In genomic region chr9:102726811-102727210, GRCm38 (mm10) we compare ENCODE assay signal across 9 mouse cellular contexts. TPM values are rescaled to one million over a fixed set of nuclear protein-coding genes. Genes with fewer than 3 reads are reported as not detected.
A peak's percentile ranks its signal among the peaks of the same experiment; 100 is the strongest.
DNase-seq lines count a peak whose midpoint lies in the region; ATAC-seq and TF ChIP-seq lines count a peak whose summit lies in the region.
"Had no signal": no experiment of that assay in that cellular context is flagged by ENCODE, and none has a peak within 500 bp of the region (broad histone marks: within the 10 kb centered on the region; RNA-seq: fewer than 3 reads in every experiment).

No protein-coding gene starts in this region.

- TF ChIP-seq CTCF in kidney, postnatal 0 days (IDR thresholded peaks at IDR 0.05; ENCODE audit: low read depth): no peak

- no peaks in the 10 kb centered on the region for H3K9me3 ChIP-seq in heart, embryonic 14.5 days (ENCODE audit: control insufficient read depth, low read length)
- no peaks in the 10 kb centered on the region for H3K9me3 ChIP-seq in embryonic facial prominence, embryonic 15.5 days (replicated peaks)
- H3K9me3 ChIP-seq in kidney, postnatal 0 days (replicated peaks; ENCODE audit: low read length): no peaks in the 10 kb centered on the region
- no peaks in the 10 kb centered on the region for H3K9me3 ChIP-seq in neural tube, embryonic 13.5 days

- no peak for DNase-seq in heart, postnatal 36 days
- no peak for DNase-seq in kidney, postnatal 0 days (ENCODE audit: low spot score)
- DNase-seq in thymus, postnatal 10 days (ENCODE audit: low spot score in 2 of 2): no peak
- no peak for DNase-seq in layer of hippocampus, adult 9-11 months
- DNase-seq in spleen, postnatal 36 days (ENCODE audit: low spot score in 2 of 2): no peak

- H3K9ac ChIP-seq in heart, embryonic 14.5 days (ENCODE audit: low read length): peak overlapping the region; percentile 45; the same call in 1 of the 2 replicates
- no peak overlapping the region for H3K9ac ChIP-seq in embryonic facial prominence, embryonic 15.5 days
- H3K9ac ChIP-seq in kidney, postnatal 0 days (ENCODE audit: low read depth, low read length): no peak overlapping the region
- H3K9ac ChIP-seq in neural tube, embryonic 13.5 days: peak overlapping the region; percentile 22

- peak overlapping the region; percentile 63 to 100 for H3K27ac ChIP-seq in heart, embryonic 14.5 days (replicated peaks in 1 of 2; ENCODE audit: control insufficient read depth in 1 of 2, insufficient read depth in 1 of 2, low read depth in 2 of 2, low read length in 2 of 2)
- peak overlapping the region; percentile 77 for H3K27ac ChIP-seq in embryonic facial prominence, embryonic 15.5 days (replicated peaks)
- H3K27ac ChIP-seq in kidney, postnatal 0 days: peak overlapping the region; percentile 84
- peak overlapping the region; percentile 81 for H3K27ac ChIP-seq in neural tube, embryonic 13.5 days (replicated peaks)

- no peak overlapping the region for H3K4me3 ChIP-seq in heart, embryonic 14.5 days (ENCODE audit: control insufficient read depth in 1 of 2, insufficient read depth in 1 of 2, low read depth in 1 of 2, low read length in 2 of 2)
- no peak overlapping the region for H3K4me3 ChIP-seq in embryonic facial prominence, embryonic 15.5 days (replicated peaks)
- H3K4me3 ChIP-seq in kidney, postnatal 0 days (replicated peaks; ENCODE audit: low read depth, low read length): no peak overlapping the region
- H3K4me3 ChIP-seq in neural tube, embryonic 13.5 days: no peak overlapping the region

- peaks cover 53 to 76% of the 10 kb centered on the region in 2 experiments for H3K4me1 ChIP-seq in heart, embryonic 14.5 days (ENCODE audit: control insufficient read depth in 2 of 2, insufficient read depth in 2 of 2, low read length in 2 of 2)
- H3K4me1 ChIP-seq in embryonic facial prominence, embryonic 15.5 days: peaks cover 80% of the 10 kb centered on the region
- peaks cover 63% of the 10 kb centered on the region for H3K4me1 ChIP-seq in kidney, postnatal 0 days (replicated peaks; ENCODE audit: insufficient read depth, low read length)
- peaks cover 73% of the 10 kb centered on the region for H3K4me1 ChIP-seq in neural tube, embryonic 13.5 days (replicated peaks)

- H3K36me3 ChIP-seq in heart, embryonic 14.5 days (ENCODE audit: control insufficient read depth, insufficient read depth, low read length): peaks cover 96% of the 10 kb centered on the region
- peaks cover 85% of the 10 kb centered on the region for H3K36me3 ChIP-seq in embryonic facial prominence, embryonic 15.5 days
- peaks cover 85% of the 10 kb centered on the region for H3K36me3 ChIP-seq in kidney, postnatal 0 days (ENCODE audit: insufficient read depth, low read length)
- peaks cover 100% of the 10 kb centered on the region for H3K36me3 ChIP-seq in neural tube, embryonic 13.5 days

- intact Hi-C loops in heart, postnatal 36 days (cut with DNase I): loop anchor here (1.0 kb wide), 1 partner anchor 52 kb away; no protein-coding TSS in a partner anchor

- ATAC-seq in heart, embryonic 14.5 days (ENCODE audit: insufficient number of reproducible peaks, insufficient read depth, low FRiP score, low read depth): no peak
- ATAC-seq in embryonic facial prominence, embryonic 15.5 days (ENCODE audit: insufficient number of reproducible peaks, low FRiP score, low TSS enrichment, low read depth): no peak
- ATAC-seq in kidney, postnatal 0 days (replicated peaks; ENCODE audit: low FRiP score, low read depth): no peak
- no peak for ATAC-seq in neural tube, embryonic 13.5 days (ENCODE audit: low read depth)

- H3K4me2 ChIP-seq in heart, embryonic 14.5 days (ENCODE audit: low read length): peak overlapping the region; percentile 50
- H3K4me2 ChIP-seq in embryonic facial prominence, embryonic 15.5 days (replicated peaks): peak overlapping the region; percentile 27; the same call in 1 of the 2 replicates
- peak overlapping the region; percentile 39; the same call in 1 of the 2 replicates for H3K4me2 ChIP-seq in kidney, postnatal 0 days (ENCODE audit: low read length)
- H3K4me2 ChIP-seq in neural tube, embryonic 13.5 days: peak overlapping the region; percentile 39

- 51% methylated on average over 3 of the region's 3 CpGs for WGBS in heart, embryonic 14.5 days
- 53% methylated on average over 3 of the region's 3 CpGs for WGBS in embryonic facial prominence, embryonic 15.5 days
- 54% methylated on average over 3 of the region's 3 CpGs for WGBS in kidney, postnatal 0 days
- 56% methylated on average over 3 of the region's 3 CpGs for WGBS in neural tube, embryonic 13.5 days

- no peaks in the 10 kb centered on the region for H3K27me3 ChIP-seq in heart, embryonic 14.5 days (ENCODE audit: control insufficient read depth, insufficient read depth, low read length)
- H3K27me3 ChIP-seq in embryonic facial prominence, embryonic 15.5 days: no peaks in the 10 kb centered on the region
- H3K27me3 ChIP-seq in kidney, postnatal 0 days (ENCODE audit: insufficient read depth, low read length): no peaks in the 10 kb centered on the region
- no peaks in the 10 kb centered on the region for H3K27me3 ChIP-seq in neural tube, embryonic 13.5 days
- H3K27me3 ChIP-seq: Patski had no signal

RNA-seq across cellular contexts. Expression of gene Amotl2, which starts 10.3 kb away (rescaled TPM):
- 33.5 and 36.3 TPM in 2 replicates for polyA plus RNA-seq in heart, embryonic 14.5 days (2014; fragmentation: Nextera tagmentation; extraction: Ambion mirVana)
- total RNA-seq in heart, postnatal 36 days (2021): 10 to 100 TPM; 67.5 to 79.0 TPM
- 53.6 and 53.7 TPM in 2 replicates for polyA plus RNA-seq in embryonic facial prominence, embryonic 15.5 days (2015; fragmentation: Nextera tagmentation; extraction: Ambion mirVana)
- 40.8 and 44.3 TPM in 2 replicates for polyA plus RNA-seq in kidney, postnatal 0 days (2015; fragmentation: Nextera tagmentation; extraction: Ambion mirVana)
- 59.3 and 69.6 TPM in 2 replicates for polyA plus RNA-seq in neural tube, embryonic 13.5 days (2015; fragmentation: Nextera tagmentation; extraction: Ambion mirVana)

Comparison
In these comparisons a context has a peak if more than half of its experiments do, and no peak if none do; other contexts are left out.
1. H3K9ac ChIP-seq: peak in heart, embryonic 14.5 days (single experiment) and neural tube, embryonic 13.5 days (single experiment); none in embryonic facial prominence, embryonic 15.5 days (single experiment) and kidney, postnatal 0 days (single experiment).
2. Peak in every context shown above with its lines, with median percentiles within 50 percentile points of each other: H3K27ac ChIP-seq and H3K4me2 ChIP-seq.